Mouse (Mus musculus): ENCODE data around the gene Rapgef5. TPM values are rescaled to one million over a fixed set of nuclear protein-coding genes. Genes with fewer than 3 reads are reported as not detected.

The Rapgef5 gene
- polyA plus RNA-seq, 1 experiment, result 0.04 TPM

GRCm38 (mm10) chr12:117612715-117613114 is 96.4 kb downstream of the Rapgef5 start:
- no peaks in the 10 kb centered on the region for H3K79me3 ChIP-seq (ENCODE audit: low read depth)

GRCm38 (mm10) chr12:117619523-117620023 is 103.3 kb downstream of the Rapgef5 start:
- Histone ChIP-seq H3ac (ENCODE audit: control insufficient read depth, insufficient read length, low read depth) (no peak overlapping the region), H3K79me2 (ENCODE audit: control insufficient read depth, insufficient read depth) (no peaks in the 10 kb centered on the region), H3K36me3 (ENCODE audit: control insufficient read depth, insufficient read depth) (no peaks in the 10 kb centered on the region), H3K4me3 (ENCODE audit: insufficient read depth, poor library complexity, severe bottlenecking) (no peak overlapping the region), H3K27me3 (ENCODE audit: control insufficient read depth, insufficient read depth, insufficient read length) (no peaks in the 10 kb centered on the region), H3K79me3 (ENCODE audit: low read depth) (no peaks in the 10 kb centered on the region)
- TF ChIP-seq CEBPB (IDR thresholded peaks at IDR 0.05; ENCODE audit: low read depth) (no peak), MYOD1 (IDR thresholded peaks at IDR 0.05; ENCODE audit: control insufficient read depth, insufficient read length, low read depth) (no peak), CTCF (IDR thresholded peaks at IDR 0.05; ENCODE audit: control insufficient read depth, insufficient read depth, insufficient read length) (no peak), MYOG (IDR thresholded peaks at IDR 0.05; ENCODE audit: control insufficient read depth, extremely low read depth, insufficient read length) (no peak), MAX (IDR thresholded peaks at IDR 0.05) (no peak), USF1 (IDR thresholded peaks at IDR 0.05; ENCODE audit: low read depth) (no peak), FOSL1 (IDR thresholded peaks at IDR 0.05; ENCODE audit: insufficient read depth, low read length, poor library complexity, severe bottlenecking) (no peak)

More at GRCm38 (mm10) chr12:117612715-117613114, 96.4 kb downstream of the Rapgef5 start:
- H3K36me3 ChIP-seq (ENCODE audit: control insufficient read depth, insufficient read depth), result no peaks in the 10 kb centered on the region
- no peak overlapping the region for H3K4me3 ChIP-seq (ENCODE audit: insufficient read depth, poor library complexity, severe bottlenecking)
- no peak overlapping the region for H3ac ChIP-seq (ENCODE audit: control insufficient read depth, insufficient read length, low read depth)
- no peaks in the 10 kb centered on the region for H3K79me2 ChIP-seq (ENCODE audit: control insufficient read depth, insufficient read depth)
- no peaks in the 10 kb centered on the region for H3K27me3 ChIP-seq (ENCODE audit: control insufficient read depth, insufficient read depth, insufficient read length)
- TF ChIP-seq MYOD1 (IDR thresholded peaks at IDR 0.05; ENCODE audit: control insufficient read depth, insufficient read length, low read depth), result no peak
- no peak for TF ChIP-seq CEBPB (IDR thresholded peaks at IDR 0.05; ENCODE audit: low read depth)
- no peak for TF ChIP-seq USF1 (IDR thresholded peaks at IDR 0.05; ENCODE audit: low read depth)
- no peak for TF ChIP-seq CTCF (IDR thresholded peaks at IDR 0.05; ENCODE audit: control insufficient read depth, insufficient read depth, insufficient read length)

DNA sequence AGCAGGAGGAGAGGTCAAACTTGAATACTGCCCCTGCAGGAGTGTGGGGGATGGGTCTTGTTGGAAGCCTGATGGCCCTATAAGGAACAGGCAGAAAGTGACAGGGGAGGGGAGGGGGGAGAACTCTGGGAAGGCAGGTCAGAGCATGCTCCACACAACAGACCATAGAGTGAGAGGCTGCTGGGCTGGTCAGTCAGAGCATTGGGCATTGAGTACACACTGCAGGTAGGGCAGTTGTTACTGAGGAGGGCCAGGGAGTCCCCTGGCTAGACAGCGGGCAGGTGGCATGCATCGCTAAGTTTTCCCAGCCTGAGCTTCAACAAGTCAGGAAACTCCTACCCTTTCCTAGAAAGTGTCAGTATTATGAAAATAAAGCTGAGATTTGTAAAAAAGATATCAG is 106.7 kb downstream of the Rapgef5 start:
- no peaks in the 10 kb centered on the region for H3K79me2 ChIP-seq (ENCODE audit: control insufficient read depth, insufficient read depth)
- H3ac ChIP-seq (ENCODE audit: control insufficient read depth, insufficient read length, low read depth), result no peak overlapping the region
- no peak overlapping the region for H3K4me3 ChIP-seq (ENCODE audit: insufficient read depth, poor library complexity, severe bottlenecking)
- no peak for TF ChIP-seq MAX (IDR thresholded peaks at IDR 0.05)
- TF ChIP-seq MYOD1 (IDR thresholded peaks at IDR 0.05; ENCODE audit: control insufficient read depth, insufficient read length, low read depth), result no peak
- TF ChIP-seq MYOG (IDR thresholded peaks at IDR 0.05; ENCODE audit: control insufficient read depth, extremely low read depth, insufficient read length), result no peak
- no peak for TF ChIP-seq FOSL1 (IDR thresholded peaks at IDR 0.05; ENCODE audit: insufficient read depth, low read length, poor library complexity, severe bottlenecking)
- no peak for TF ChIP-seq USF1 (IDR thresholded peaks at IDR 0.05; ENCODE audit: low read depth)
- no peak for TF ChIP-seq CTCF (IDR thresholded peaks at IDR 0.05; ENCODE audit: control insufficient read depth, insufficient read depth, insufficient read length)
- no peak for TF ChIP-seq CEBPB (IDR thresholded peaks at IDR 0.05; ENCODE audit: low read depth)
- H3K27me3 ChIP-seq (ENCODE audit: control insufficient read depth, insufficient read depth, insufficient read length), result no peaks in the 10 kb centered on the region
- no peaks in the 10 kb centered on the region for H3K79me3 ChIP-seq (ENCODE audit: low read depth)
- H3K36me3 ChIP-seq (ENCODE audit: control insufficient read depth, insufficient read depth), result no peaks in the 10 kb centered on the region

DNA sequence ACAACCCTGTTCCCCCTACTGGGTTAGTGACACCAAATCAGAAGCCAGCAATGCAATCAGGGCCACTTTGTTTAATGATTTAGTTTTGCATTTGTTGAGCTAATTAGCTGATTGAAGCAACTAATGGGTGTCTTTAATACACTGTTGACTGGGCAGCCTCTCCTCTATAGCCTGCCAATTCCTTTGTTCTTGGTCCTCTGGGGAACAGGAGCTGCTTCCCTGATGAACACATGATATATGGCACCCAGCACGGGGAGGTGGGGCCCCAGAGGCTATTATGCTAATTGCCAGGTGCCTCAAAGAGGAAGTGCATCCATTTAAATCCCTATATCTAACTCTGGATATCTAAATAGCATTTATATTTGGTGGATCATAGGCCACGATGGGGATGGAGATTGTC is 111.0 kb downstream of the Rapgef5 start:
- H3K4me3 ChIP-seq (ENCODE audit: insufficient read depth, poor library complexity, severe bottlenecking), result no peak overlapping the region
- H3ac ChIP-seq (ENCODE audit: control insufficient read depth, insufficient read length, low read depth), result no peak overlapping the region
- TF ChIP-seq MAX (IDR thresholded peaks at IDR 0.05) (no peak), USF1 (IDR thresholded peaks at IDR 0.05; ENCODE audit: low read depth) (no peak), MYOG (IDR thresholded peaks at IDR 0.05; ENCODE audit: control insufficient read depth, extremely low read depth, insufficient read length) (no peak), CEBPB (IDR thresholded peaks at IDR 0.05; ENCODE audit: low read depth) (no peak)
- no peaks in the 10 kb centered on the region for H3K79me2 ChIP-seq (ENCODE audit: control insufficient read depth, insufficient read depth)
- H3K36me3 ChIP-seq (ENCODE audit: control insufficient read depth, insufficient read depth), result no peaks in the 10 kb centered on the region
- H3K27me3 ChIP-seq (ENCODE audit: control insufficient read depth, insufficient read depth, insufficient read length), result no peaks in the 10 kb centered on the region
- H3K79me3 ChIP-seq (ENCODE audit: low read depth), result no peaks in the 10 kb centered on the region

DNA sequence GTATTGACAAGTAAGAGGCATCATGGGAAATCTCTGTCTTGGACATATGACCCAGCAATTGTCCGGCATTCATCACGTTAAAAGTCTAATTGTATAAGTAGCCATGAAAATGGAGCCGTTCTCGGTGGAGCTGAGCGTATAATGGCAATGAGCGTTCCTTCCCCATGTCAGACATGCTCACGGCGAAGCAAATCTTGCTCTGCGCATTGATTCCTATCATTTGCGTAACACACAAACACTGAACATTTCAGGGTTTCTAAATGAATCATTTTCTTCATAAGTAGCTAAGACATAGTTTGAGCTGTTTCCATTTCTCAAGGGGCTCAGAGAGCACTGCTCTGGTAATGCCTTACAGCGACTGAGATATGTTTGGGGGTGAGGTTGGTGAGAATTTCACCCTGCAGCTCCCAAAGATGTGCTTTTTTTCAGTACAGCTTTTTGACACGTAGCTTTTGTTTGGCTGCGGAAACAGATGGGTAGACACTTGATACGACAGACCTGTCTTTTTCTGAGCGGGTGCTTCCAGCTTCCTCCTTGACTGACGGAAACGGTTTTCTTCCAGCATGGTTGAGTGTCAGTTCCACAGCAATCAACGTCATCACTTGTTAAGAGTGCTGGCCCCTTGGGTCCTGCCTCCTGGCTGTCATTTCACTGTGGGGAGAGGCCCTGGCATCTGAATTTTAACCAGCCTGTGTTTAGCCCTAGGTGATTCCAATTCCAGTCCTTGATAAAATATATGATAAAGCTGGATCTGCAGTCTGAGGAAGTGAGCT is 112.2 kb downstream of the Rapgef5 start:
- no peak for TF ChIP-seq MAX (IDR thresholded peaks at IDR 0.05)
- no peak for TF ChIP-seq CEBPB (IDR thresholded peaks at IDR 0.05; ENCODE audit: low read depth)
- TF ChIP-seq CTCF (IDR thresholded peaks at IDR 0.05; ENCODE audit: control insufficient read depth, insufficient read depth, insufficient read length), result no peak
- TF ChIP-seq FOSL1 (IDR thresholded peaks at IDR 0.05; ENCODE audit: insufficient read depth, low read length, poor library complexity, severe bottlenecking), result no peak
- no peak for TF ChIP-seq USF1 (IDR thresholded peaks at IDR 0.05; ENCODE audit: low read depth)
- TF ChIP-seq MYOD1 (IDR thresholded peaks at IDR 0.05; ENCODE audit: control insufficient read depth, insufficient read length, low read depth), result no peak
- TF ChIP-seq MYOG (IDR thresholded peaks at IDR 0.05; ENCODE audit: control insufficient read depth, extremely low read depth, insufficient read length), result no peak
- H3K4me3 ChIP-seq (ENCODE audit: insufficient read depth, poor library complexity, severe bottlenecking), result no peak overlapping the region
- no peaks in the 10 kb centered on the region for H3K79me2 ChIP-seq (ENCODE audit: control insufficient read depth, insufficient read depth)
- H3K79me3 ChIP-seq (ENCODE audit: low read depth), result no peaks in the 10 kb centered on the region
- H3ac ChIP-seq (ENCODE audit: control insufficient read depth, insufficient read length, low read depth), result no peak overlapping the region
- H3K36me3 ChIP-seq (ENCODE audit: control insufficient read depth, insufficient read depth), result no peaks in the 10 kb centered on the region
- H3K27me3 ChIP-seq (ENCODE audit: control insufficient read depth, insufficient read depth, insufficient read length), result no peaks in the 10 kb centered on the region

DNA sequence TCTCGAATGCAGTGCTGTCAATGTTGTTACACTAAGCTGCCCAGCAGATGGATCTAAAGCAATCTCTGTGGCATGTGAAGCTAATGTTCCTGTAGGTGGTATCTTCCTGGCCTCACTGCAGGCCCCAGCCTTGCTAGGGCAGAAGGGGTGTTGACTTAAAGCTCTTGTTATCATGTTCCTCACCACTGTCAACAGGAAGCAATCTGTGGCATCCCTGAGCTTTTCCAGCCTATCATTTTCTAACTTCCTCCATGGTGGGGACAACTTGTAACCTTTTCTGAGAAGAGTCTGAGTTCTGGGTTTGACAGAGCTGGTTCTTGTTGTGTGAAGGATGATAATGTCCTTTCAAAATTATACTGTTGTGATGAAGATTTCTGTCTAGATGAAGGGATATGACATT is 115.9 kb downstream of the Rapgef5 start:
- H3K4me3 ChIP-seq (ENCODE audit: insufficient read depth, poor library complexity, severe bottlenecking), result no peak overlapping the region
- TF ChIP-seq FOSL1 (IDR thresholded peaks at IDR 0.05; ENCODE audit: insufficient read depth, low read length, poor library complexity, severe bottlenecking), result no peak
- TF ChIP-seq MYOD1 (IDR thresholded peaks at IDR 0.05; ENCODE audit: control insufficient read depth, insufficient read length, low read depth), result no peak
- no peak for TF ChIP-seq MYOG (IDR thresholded peaks at IDR 0.05; ENCODE audit: control insufficient read depth, extremely low read depth, insufficient read length)
- TF ChIP-seq CTCF (IDR thresholded peaks at IDR 0.05; ENCODE audit: control insufficient read depth, insufficient read depth, insufficient read length), result no peak
- TF ChIP-seq CEBPB (IDR thresholded peaks at IDR 0.05; ENCODE audit: low read depth), result no peak
- no peak for TF ChIP-seq USF1 (IDR thresholded peaks at IDR 0.05; ENCODE audit: low read depth)
- no peak for TF ChIP-seq MAX (IDR thresholded peaks at IDR 0.05)

More for the DNA sequence above, 115.9 kb downstream of the Rapgef5 start:
- Histone ChIP-seq H3K36me3 (ENCODE audit: control insufficient read depth, insufficient read depth) (no peaks in the 10 kb centered on the region), H3K79me3 (ENCODE audit: low read depth) (no peaks in the 10 kb centered on the region), H3K27me3 (ENCODE audit: control insufficient read depth, insufficient read depth, insufficient read length) (no peaks in the 10 kb centered on the region), H3K79me2 (ENCODE audit: control insufficient read depth, insufficient read depth) (no peaks in the 10 kb centered on the region), H3ac (ENCODE audit: control insufficient read depth, insufficient read length, low read depth) (no peak overlapping the region)
